Mouse (Mus musculus) B cell, adult 67 days (primary cell): ENCODE data around the gene Smim17. TPM values are rescaled to one million over a fixed set of nuclear protein-coding genes. Genes with fewer than 3 reads are reported as not detected.

Experiments used
- total RNA-seq, 2 experiments: library from RNA; stranded (reverse); gene quantifications; 4 replicates each; pipeline ENCODE4 v1.2.4; 2023

Gene Smim17
- not detected for total RNA-seq

GRCm38 (mm10) chr7:6397996-6398975 lies at the start of gene Smim17:
Gene Smim17, plus strand, starts transcription at chr7:6398715.

GRCm38 (mm10) chr7:6363047-6363488 lies 35.4 kb upstream of the Smim17 start, which contains the start of gene Zfp78:
Gene Zfp78, plus strand, starts transcription at chr7:6363280.

GRCm38 (mm10) chr7:6383044-6383455 lies 15.5 kb upstream of the Smim17 start, which contains the start of gene Zfp28:
Gene Zfp28, plus strand, starts transcription at chr7:6383295.

GRCm38 (mm10) chr7:6410043-6410442 lies 11.5 kb downstream of the Smim17 start, which contains the start of gene Gm20715:
Gene Gm20715, plus strand, starts transcription at chr7:6410277.

DNA sequence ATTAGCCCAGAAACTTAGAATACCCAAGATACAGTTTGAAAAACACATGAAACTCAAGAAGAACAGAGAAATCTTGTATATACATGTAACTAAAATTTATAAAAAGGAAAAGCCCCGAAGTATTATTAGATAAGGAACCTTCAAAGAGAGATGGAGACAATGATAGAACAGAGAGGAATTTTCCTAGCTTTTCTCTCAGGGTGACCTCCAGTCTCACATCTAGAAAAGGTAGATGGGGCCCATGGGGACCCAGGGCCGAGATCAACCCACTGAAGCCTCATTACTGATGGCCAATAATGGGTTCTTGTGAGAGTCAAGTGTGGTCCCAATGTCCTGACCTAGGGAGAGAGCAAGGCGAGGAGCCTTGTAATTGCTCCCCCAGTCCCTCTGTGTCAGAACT lies 39.9 kb downstream of the Smim17 start, which contains the start of gene Olfr1344:
Gene Olfr1344 (plus strand): TSS at position 301 of the 400 bp plus-strand sequence.

DNA sequence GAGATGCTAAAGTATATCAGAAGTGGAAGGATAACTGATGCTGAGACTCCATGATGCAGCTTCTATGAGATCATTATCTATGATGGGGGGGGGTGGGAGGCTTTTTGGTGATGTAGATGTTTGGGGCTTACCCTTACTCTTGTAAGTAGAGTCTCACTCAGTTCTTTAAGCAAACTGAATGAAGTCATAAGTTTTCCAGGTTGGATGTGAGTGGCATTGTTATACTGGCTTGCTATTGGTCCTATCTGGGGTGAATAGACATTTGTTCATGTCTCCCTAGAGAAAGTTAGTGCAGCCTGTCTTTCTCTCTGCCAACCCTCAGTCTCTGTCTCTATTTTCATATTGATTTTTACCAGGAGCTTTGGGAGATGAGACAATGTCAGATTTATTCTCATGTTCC lies 57.4 kb downstream of the Smim17 start, which contains the start of gene Olfr1336:
Gene Olfr1336 (plus strand): TSS at position 301 of the 400 bp plus-strand sequence.

GRCm38 (mm10) chr7:6466951-6467350 lies 68.4 kb downstream of the Smim17 start, which contains the start of gene Olfr1346:
Gene Olfr1346, plus strand, starts transcription at chr7:6467101.

Other genes starting within 250 kb of the Smim17 start
- 10 to 100 TPM; 39.7 to 41.2 TPM for gene Zfp787, start 242.7 kb upstream of the Smim17 start, total RNA-seq
- gene Zfp444, start 226.5 kb upstream of the Smim17 start, total RNA-seq, result 10 to 100 TPM; 28.4 TPM
- gene Galp, start 201.6 kb upstream of the Smim17 start, total RNA-seq, result not detected
- gene Zscan5b, start 176.4 kb upstream of the Smim17 start, total RNA-seq, result not detected
- not detected for gene Epp13, start 146.0 kb upstream of the Smim17 start, total RNA-seq
- gene Zfp667, start 112.1 kb upstream of the Smim17 start, total RNA-seq, result 1 to 10 TPM; 5.9 to 6.6 TPM
- 1 to 10 TPM; 1.2 to 1.7 TPM for gene Zfp583, start 67.4 kb upstream of the Smim17 start, total RNA-seq
- gene Gm3854, start 55.0 kb upstream of the Smim17 start, total RNA-seq, result 1 to 10 TPM in 1 of 2 experiments, under 1 TPM in 1; 0.92 to 1.2 TPM
- 1 to 10 TPM; 3.6 to 4.5 TPM for gene Zfp78, start 35.4 kb upstream of the Smim17 start, total RNA-seq
- gene Zfp28, start 15.4 kb upstream of the Smim17 start, total RNA-seq, result 1 to 10 TPM; 6.6 to 9.7 TPM
- not detected for gene Gm20715, start 11.6 kb downstream of the Smim17 start, total RNA-seq
- not detected for gene Olfr1344, start 40.0 kb downstream of the Smim17 start, total RNA-seq
- not detected for gene Olfr1336, start 57.5 kb downstream of the Smim17 start, total RNA-seq
- not detected for gene Olfr1346, start 68.4 kb downstream of the Smim17 start, total RNA-seq
- not detected for gene Olfr5, start 88.2 kb downstream of the Smim17 start, total RNA-seq
- not detected for gene Olfr1347, start 101.0 kb downstream of the Smim17 start, total RNA-seq
- gene Olfr1348, start 110.0 kb downstream of the Smim17 start, total RNA-seq, result not detected
- not detected for gene Olfr1349, start 124.2 kb downstream of the Smim17 start, total RNA-seq
- gene Olfr1350, start 166.1 kb downstream of the Smim17 start, total RNA-seq, result not detected